Mouse (Mus musculus) limb, embryonic 12.5 days (tissue): ENCODE measurements at regions not wholly inside any gene's neighbourhood (a gene's known extent, or its start where the extent isn't known, plus 50 kb on each side); places are given as distances from the start of the nearest gene placed in this dataset.

ENCODE experiments used
- ATAC-seq: fragments of 200-750 bp; cut with Nextera tagmentation; 2 replicates; pipeline ENCODE4 v1.8.0; 2017; ENCODE audit warnings: low read depth, moderate TSS enrichment; ENCODE audit not compliant: insufficient number of reproducible peaks, insufficient read depth, low FRiP score, low TSS enrichment
- H3K27ac ChIP-seq: fragments of 300-500 bp; sonication (generic); 2 replicates; pipeline ENCODE4 v1.5.1; 2016; ENCODE audit warnings: mild to moderate bottlenecking, moderate library complexity
- H3K27me3 ChIP-seq: fragments of 300-500 bp; sonication (generic); 2 replicates; pipeline ENCODE4 v1.6.1; 2016; ENCODE audit warnings: mild to moderate bottlenecking, moderate library complexity
- H3K36me3 ChIP-seq: fragments of 300-500 bp; sonication (generic); 2 replicates; pipeline ENCODE4 v1.6.1; 2016; ENCODE audit warnings: mild to moderate bottlenecking, moderate library complexity
- H3K4me1 ChIP-seq: fragments of 300-500 bp; sonication (generic); replicated peaks from 2 replicates; pipeline ENCODE4 v1.6.1; 2016
- H3K4me2 ChIP-seq: fragments of 300-500 bp; sonication (generic); 2 replicates; pipeline ENCODE4 v1.6.1; 2016; ENCODE audit warnings: mild to moderate bottlenecking, moderate library complexity
- H3K4me3 ChIP-seq: fragments of 300-500 bp; sonication (generic); replicated peaks from 2 replicates; pipeline ENCODE4 v1.5.1; 2016; ENCODE audit warnings: mild to moderate bottlenecking
- H3K9ac ChIP-seq: fragments of 300-500 bp; sonication (generic); replicated peaks from 2 replicates; pipeline ENCODE4 v1.6.1; 2016; ENCODE audit warnings: mild to moderate bottlenecking, moderate library complexity
- H3K9me3 ChIP-seq: fragments of 300-500 bp; sonication (generic); 2 replicates; pipeline ENCODE4 v1.6.1; 2016; ENCODE audit warnings: mild to moderate bottlenecking, moderate library complexity
- WGBS: fragments of 180-500 bp; shearing (Covaris S2); methylation state at CpG from one replicate; pipeline ENCODE4 v1.1.7; 2016; 5-methylcytosine and 5-hydroxymethylcytosine counted together

- Histone ChIP-seq H3K36me3 (no peaks in the 10 kb centered on the region), H3K9ac (no peak overlapping the region), H3K27ac (no peak overlapping the region), H3K4me2 (no peak overlapping the region), H3K9me3 (no peaks in the 10 kb centered on the region), H3K27me3 (peaks cover 47% of the 10 kb centered on the region), H3K4me3 (no peak overlapping the region), H3K4me1 (no peaks in the 10 kb centered on the region)
- ATAC-seq = no peak
- 88% methylated on average over 5 of the region's 5 CpGs for WGBS
Measured at GRCm38 (mm10) chr11:19767316-19767715, 156.9 kb upstream of the Spred2 start.

GRCm38 (mm10) chr11:19767871-19768270 is 156.3 kb upstream of the Spred2 start:
- 87% methylated on average over 9 of the region's 9 CpGs for WGBS
- Histone ChIP-seq H3K4me3 (no peak overlapping the region), H3K4me1 (no peaks in the 10 kb centered on the region), H3K36me3 (no peaks in the 10 kb centered on the region), H3K4me2 (no peak overlapping the region), H3K27me3 (peaks cover 46% of the 10 kb centered on the region), H3K9ac (no peak overlapping the region), H3K27ac (no peak overlapping the region), H3K9me3 (no peaks in the 10 kb centered on the region)
- ATAC-seq = no peak

GRCm38 (mm10) chr11:19768962-19769361 is 155.2 kb upstream of the Spred2 start:
- H3K27ac ChIP-seq = no peak overlapping the region
- H3K4me3 ChIP-seq = no peak overlapping the region
- no peak overlapping the region for H3K4me2 ChIP-seq
- no peak overlapping the region for H3K9ac ChIP-seq
- H3K9me3 ChIP-seq = no peaks in the 10 kb centered on the region
- ATAC-seq = no peak
- H3K36me3 ChIP-seq = no peaks in the 10 kb centered on the region
- H3K4me1 ChIP-seq = peaks cover 4% of the 10 kb centered on the region; the same call in 1 of the 2 replicates
- peaks cover 42% of the 10 kb centered on the region for H3K27me3 ChIP-seq
- 97% methylated on average over 1 of the region's 1 CpGs for WGBS

GRCm38 (mm10) chr11:19774010-19774409 is 150.2 kb upstream of the Spred2 start:
- Histone ChIP-seq H3K4me1 (peaks cover 27% of the 10 kb centered on the region), H3K9ac (no peak overlapping the region), H3K4me3 (no peak overlapping the region), H3K4me2 (0 out of 2 replicates have a peak overlapping the region, but pooled peaks have one; percentile 15), H3K36me3 (no peaks in the 10 kb centered on the region), H3K9me3 (no peaks in the 10 kb centered on the region), H3K27ac (peak overlapping the region; percentile 67), H3K27me3 (peaks cover 34% of the 10 kb centered on the region)
- ATAC-seq = peak; percentile 88
- whole genome bisulfite sequencing = 20% methylated on average over 9 of the region's 9 CpGs

GRCm38 (mm10) chr11:19775741-19776140 is 148.4 kb upstream of the Spred2 start:
- Histone ChIP-seq H3K4me3 (no peak overlapping the region), H3K27me3 (peaks cover 35% of the 10 kb centered on the region), H3K4me2 (no peak overlapping the region), H3K9me3 (no peaks in the 10 kb centered on the region), H3K27ac (no peak overlapping the region), H3K9ac (no peak overlapping the region), H3K4me1 (peaks cover 27% of the 10 kb centered on the region), H3K36me3 (no peaks in the 10 kb centered on the region)
- 70% methylated on average over 4 of the region's 4 CpGs for WGBS
- ATAC-seq = no peak

- Histone ChIP-seq H3K4me2 (no peak overlapping the region), H3K4me3 (no peak overlapping the region), H3K27ac (peak overlapping the region; percentile 8; the same call in 1 of the 2 replicates), H3K36me3 (no peaks in the 10 kb centered on the region), H3K27me3 (peaks cover 40% of the 10 kb centered on the region), H3K9me3 (no peaks in the 10 kb centered on the region), H3K9ac (no peak overlapping the region), H3K4me1 (peaks cover 27% of the 10 kb centered on the region)
- 78% methylated on average over 9 of the region's 9 CpGs for WGBS
- no peak for ATAC-seq
Measured at GRCm38 (mm10) chr11:19776473-19777200, 147.5 kb upstream of the Spred2 start.

GRCm38 (mm10) chr11:19778191-19778590 is 146.0 kb upstream of the Spred2 start:
- no peak overlapping the region for H3K27ac ChIP-seq
- H3K36me3 ChIP-seq = no peaks in the 10 kb centered on the region
- no peak overlapping the region for H3K4me2 ChIP-seq
- H3K4me1 ChIP-seq = peaks cover 27% of the 10 kb centered on the region
- ATAC-seq = no peak
- H3K9me3 ChIP-seq = no peaks in the 10 kb centered on the region
- peaks cover 53% of the 10 kb centered on the region for H3K27me3 ChIP-seq
- H3K4me3 ChIP-seq = no peak overlapping the region
- WGBS = 79% methylated on average over 2 of the region's 2 CpGs
- no peak overlapping the region for H3K9ac ChIP-seq

- H3K27me3 ChIP-seq = peaks cover 37% of the 10 kb centered on the region
- H3K4me2 ChIP-seq = peak overlapping the region; percentile 44
- H3K9ac ChIP-seq = no peak overlapping the region
- no peak for ATAC-seq
- no peak overlapping the region for H3K27ac ChIP-seq
- H3K9me3 ChIP-seq = peaks cover 4% of the 10 kb centered on the region; the same call in 1 of the 2 replicates
- H3K4me1 ChIP-seq = peaks cover 6% of the 10 kb centered on the region
- WGBS = 35% methylated on average over 14 of the region's 14 CpGs
- H3K4me3 ChIP-seq = no peak overlapping the region
- H3K36me3 ChIP-seq = no peaks in the 10 kb centered on the region
Measured at GRCm38 (mm10) chr11:19785110-19785509, 139.1 kb upstream of the Spred2 start.

- 82% methylated on average over 4 of the region's 4 CpGs for WGBS
- no peak overlapping the region for H3K4me3 ChIP-seq
- H3K36me3 ChIP-seq = no peaks in the 10 kb centered on the region
- H3K4me2 ChIP-seq = no peak overlapping the region
- H3K27ac ChIP-seq = no peak overlapping the region
- H3K9me3 ChIP-seq = no peaks in the 10 kb centered on the region
- H3K9ac ChIP-seq = no peak overlapping the region
- ATAC-seq = no peak
- H3K27me3 ChIP-seq = no peaks in the 10 kb centered on the region
- H3K4me1 ChIP-seq = no peaks in the 10 kb centered on the region
Measured at GRCm38 (mm10) chr11:19796950-19797670, 127.1 kb upstream of the Spred2 start.

GRCm38 (mm10) chr11:19809359-19809758 is 114.8 kb upstream of the Spred2 start:
- Histone ChIP-seq H3K36me3 (no peaks in the 10 kb centered on the region), H3K4me2 (no peak overlapping the region), H3K9ac (no peak overlapping the region), H3K27me3 (peaks cover 8% of the 10 kb centered on the region; the same call in 1 of the 2 replicates), H3K4me3 (no peak overlapping the region), H3K4me1 (peaks cover 12% of the 10 kb centered on the region), H3K9me3 (peaks cover 6% of the 10 kb centered on the region; the same call in 1 of the 2 replicates), H3K27ac (no peak overlapping the region)
- no peak for ATAC-seq
- 85% methylated on average over 7 of the region's 7 CpGs for WGBS

- Histone ChIP-seq H3K4me2 (no peak overlapping the region), H3K9ac (no peak overlapping the region), H3K9me3 (peaks cover 6% of the 10 kb centered on the region; the same call in 1 of the 2 replicates), H3K36me3 (no peaks in the 10 kb centered on the region), H3K27ac (no peak overlapping the region), H3K4me3 (no peak overlapping the region), H3K4me1 (peaks cover 12% of the 10 kb centered on the region), H3K27me3 (peaks cover 8% of the 10 kb centered on the region; the same call in 1 of the 2 replicates)
- ATAC-seq = no peak
- 12% methylated on average over 12 of the region's 12 CpGs for WGBS
Measured at GRCm38 (mm10) chr11:19811271-19811991, 112.7 kb upstream of the Spred2 start.
